Mouse (Mus musculus) layer of hippocampus, adult 11-12 months (tissue): ENCODE data around the gene Cd34.

Source experiments
- DNase-seq: peaks from one replicate; pipeline ENCODE4 v3.0.0; 2022; ENCODE audit warnings: low spot score

Gene Cd34

DNA sequence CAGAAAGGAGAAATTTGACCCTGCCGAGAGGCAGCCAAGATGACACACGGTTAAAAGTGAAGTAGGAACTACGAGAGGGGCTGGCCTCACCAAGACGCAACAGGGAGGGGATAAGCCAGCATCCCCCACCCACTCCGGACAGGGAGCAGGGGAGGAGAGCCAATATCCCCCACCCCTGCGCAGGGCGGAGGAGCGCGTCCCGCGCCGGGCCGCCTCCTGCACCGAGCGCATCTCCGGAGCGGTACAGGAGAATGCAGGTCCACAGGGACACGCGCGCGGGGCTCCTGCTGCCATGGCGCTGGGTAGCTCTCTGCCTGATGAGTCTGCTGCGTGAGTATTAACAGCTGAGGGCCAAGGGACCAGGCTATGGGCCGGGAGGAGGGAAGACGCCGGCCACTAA, at the start of gene Cd34:
Cd34 (plus strand) TSS at position 105 of the 400 bp plus-strand sequence.
- DNase-seq, result peak; percentile 44

DNA sequence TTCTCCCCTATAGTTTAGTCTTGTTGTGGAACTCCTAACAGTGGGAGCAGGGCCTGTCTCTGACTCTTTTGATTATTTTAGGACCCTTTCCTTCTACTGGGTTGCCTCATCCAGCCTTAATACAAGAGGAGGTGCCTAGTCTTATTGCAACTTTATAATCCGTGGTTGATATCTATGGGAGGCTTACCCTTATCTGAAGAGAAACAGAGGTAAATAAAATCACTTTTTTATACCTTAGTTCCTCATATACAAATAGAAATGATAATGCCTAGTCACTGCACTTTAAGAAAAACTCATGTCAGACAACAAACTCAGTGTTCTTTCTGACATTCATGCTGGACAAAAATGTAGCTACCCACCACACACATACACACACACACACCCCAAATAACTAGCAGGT, 44.1 kb upstream of the Cd34 start:
- no peak for DNase-seq

DNA sequence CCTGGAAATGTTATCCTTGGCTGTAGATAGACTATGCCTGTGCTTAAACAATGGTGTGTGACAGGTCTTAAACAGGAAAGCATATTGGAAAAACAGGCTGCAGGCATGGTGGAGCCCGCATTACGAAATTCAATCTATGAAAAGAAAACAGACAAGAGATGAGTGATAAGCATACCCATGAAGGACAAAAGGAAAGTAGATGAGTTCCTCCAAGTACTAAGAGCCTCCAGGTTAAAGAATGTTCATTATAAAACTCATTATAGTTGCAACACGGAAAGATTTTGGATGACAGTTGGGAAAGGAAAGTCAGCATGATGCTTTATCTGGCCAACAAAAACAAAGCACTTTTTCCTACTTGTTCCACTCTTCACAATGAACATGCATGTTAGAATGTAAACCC, 43.3 kb upstream of the Cd34 start:
- no peak for DNase-seq

DNA sequence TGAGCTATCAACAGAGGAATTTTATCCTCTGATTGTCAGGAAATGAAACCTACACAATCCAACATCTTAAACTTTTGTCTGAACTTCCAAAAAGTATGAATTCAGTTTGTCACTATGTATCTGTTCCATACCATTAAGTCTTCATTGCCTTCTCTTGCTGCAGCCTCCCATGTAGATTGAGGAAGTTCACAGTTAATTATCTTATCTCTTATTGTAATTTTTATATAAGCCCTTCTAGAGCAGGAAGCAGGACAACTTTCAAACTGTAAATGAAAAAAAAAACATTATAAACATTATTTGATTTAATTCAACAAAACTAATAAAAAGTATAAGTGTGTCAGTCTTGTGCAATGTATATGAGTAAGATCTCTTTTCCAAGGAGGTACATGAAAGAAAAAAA, 37.5 kb upstream of the Cd34 start:
- DNase-seq, result no peak

DNA sequence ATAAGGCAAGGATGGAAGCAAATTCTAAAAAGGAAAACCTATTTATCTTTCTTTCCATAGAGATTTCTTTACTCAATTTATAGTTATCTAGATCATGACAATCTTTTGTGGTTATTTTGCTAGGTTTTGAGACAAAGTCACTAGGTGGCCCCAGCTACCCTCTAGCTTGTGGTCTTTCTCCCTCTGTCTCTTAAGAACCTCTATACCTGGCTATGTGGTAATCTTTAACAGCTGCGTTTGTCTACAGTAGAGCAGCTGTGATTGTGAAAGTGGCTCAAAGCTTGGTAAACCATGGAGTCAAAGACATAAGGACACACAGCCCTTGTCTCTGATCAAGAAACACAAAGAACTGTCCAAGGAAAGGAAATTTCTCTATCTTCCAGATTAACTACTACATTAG, 36.8 kb upstream of the Cd34 start:
- no peak for DNase-seq

DNA sequence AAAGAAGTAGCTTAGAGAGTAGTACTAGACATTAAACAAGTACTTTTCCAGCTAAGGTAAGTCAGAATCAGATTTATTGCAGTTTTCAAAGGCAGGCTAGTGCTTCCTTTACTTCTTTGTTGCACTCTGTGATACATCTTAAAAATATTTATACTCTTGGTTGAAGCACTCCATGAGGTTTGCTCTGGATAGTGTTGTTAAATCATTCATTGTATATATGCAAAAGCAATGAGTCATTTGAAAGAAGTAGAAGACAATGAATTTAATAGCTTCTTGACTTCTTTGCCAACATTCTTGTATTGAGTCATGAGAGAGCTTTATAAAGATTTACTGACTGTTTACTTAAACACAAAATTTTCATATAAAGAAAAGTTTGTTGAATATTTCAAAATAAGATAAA, 29.7 kb upstream of the Cd34 start:
- DNase-seq, result no peak

DNA sequence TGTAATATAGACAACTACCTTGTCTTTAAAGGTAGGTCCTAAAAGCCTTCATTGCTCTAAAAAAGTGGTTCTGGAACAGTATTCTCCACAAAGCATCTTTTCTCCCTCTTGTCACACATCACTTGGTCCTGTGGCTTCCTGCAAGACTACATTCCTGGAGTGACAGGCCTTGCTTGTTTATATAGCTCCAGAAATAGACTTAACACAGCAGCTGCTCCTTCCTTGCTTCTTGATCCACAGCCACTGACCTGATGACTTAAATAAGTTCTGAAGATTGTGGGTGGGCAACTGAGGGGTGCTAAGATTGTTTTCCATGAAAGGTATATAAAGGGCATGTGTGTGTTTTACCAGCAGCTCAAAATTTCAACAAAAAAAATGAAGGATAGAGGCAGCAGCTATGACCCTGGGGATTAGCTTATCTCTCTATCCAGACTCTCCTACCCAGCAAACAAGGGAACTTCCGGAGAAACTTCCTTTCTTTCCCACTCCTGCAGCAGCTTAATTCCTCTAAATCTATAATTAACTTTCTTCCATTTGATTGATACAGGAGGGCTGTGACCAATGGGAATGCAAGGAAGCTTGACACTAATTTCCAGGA, 12.8 kb upstream of the Cd34 start:
- DNase-seq, result no peak

DNA sequence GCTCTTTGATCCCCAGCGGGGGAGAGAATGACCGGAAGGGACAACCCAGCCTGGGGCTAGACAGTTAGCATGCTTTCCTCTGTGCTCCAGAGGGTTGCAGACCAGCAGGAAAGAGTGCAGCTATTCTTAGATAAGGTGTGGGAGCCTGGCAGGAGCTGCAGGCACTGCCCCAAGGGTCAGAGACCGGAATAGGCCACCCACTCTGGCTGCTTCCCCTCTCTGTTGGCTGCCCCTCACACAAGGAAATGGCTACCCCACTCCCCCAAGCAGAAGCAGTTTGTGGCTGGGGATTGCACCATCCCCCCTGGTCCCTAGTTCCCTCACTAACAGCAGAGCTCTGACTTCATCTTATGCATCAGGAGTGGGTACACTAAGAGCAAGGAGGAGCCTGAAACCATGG, 10.7 kb upstream of the Cd34 start:
- DNase-seq, result peak; percentile 34

DNA sequence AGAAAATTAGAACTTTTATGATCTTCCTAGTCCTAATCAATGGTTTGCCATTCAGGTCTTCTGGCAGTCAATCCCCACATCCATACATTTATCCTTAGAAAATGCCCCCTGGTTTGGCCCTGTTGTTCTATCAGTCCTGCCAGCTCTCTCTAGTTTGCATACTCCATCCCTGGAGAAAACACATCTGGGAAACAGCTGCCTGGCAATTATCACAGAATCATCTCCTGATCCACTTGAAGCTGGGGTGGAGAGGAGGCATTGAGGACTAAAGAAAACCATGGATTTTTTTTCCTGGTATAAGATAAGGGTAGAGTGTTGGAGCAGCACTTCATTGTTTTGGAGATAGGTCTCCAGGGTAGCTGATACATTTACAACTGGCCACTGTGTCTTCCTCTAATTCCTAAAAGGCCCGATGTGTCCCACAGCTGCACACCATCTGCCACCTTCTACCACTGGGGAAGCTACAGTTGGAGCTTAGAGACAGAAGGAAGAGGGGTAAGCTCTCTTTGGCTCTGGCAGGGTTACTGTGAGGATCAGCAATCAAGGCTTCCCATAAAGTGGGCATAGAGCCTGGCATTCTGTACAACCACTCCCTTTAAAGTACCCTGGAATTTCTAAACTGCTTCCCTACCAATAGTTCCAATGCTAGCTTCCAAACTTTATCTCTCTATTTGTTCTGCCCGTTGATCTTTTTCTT, 9.2 kb upstream of the Cd34 start:
- DNase-seq, result no peak

DNA sequence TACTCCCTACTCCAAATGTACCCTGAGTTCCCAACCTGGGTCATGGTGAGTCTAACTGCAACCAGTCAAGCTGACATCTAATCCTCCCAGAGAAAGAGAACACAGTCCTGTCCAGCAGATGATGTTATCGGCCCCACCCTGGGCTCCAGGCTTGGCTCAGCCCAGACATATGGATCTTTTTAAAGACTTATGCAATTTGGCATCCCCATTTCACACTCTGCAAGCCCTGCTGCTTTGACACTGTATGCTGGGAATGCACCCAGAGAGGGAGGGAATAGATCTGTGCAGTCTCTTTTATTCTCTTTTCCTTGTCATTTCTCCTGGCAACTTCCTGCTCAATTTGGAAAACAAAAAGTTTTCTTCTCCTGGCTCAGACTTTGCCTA, 8.7 kb upstream of the Cd34 start:
- DNase-seq, result no peak

DNA sequence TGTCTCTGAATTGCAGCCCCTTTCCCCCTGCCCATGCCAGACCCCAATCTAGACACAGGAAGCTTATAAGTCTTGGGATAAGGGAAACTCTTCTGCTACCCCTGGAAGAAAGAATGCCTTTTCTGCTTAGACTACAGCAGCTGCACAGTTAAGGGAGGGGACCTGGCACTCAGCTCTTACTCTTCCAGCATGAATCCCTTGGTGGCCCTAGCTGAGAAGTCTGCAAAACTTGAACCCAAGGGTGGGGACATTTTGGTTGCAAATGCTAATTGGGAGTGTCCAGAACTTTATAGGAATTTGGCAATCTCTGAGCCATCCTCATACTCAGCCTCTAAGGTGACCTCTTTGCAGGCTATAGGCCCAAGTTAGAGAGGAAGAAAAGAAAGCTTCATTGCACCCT, 7.9 kb upstream of the Cd34 start:
- no peak for DNase-seq

DNA sequence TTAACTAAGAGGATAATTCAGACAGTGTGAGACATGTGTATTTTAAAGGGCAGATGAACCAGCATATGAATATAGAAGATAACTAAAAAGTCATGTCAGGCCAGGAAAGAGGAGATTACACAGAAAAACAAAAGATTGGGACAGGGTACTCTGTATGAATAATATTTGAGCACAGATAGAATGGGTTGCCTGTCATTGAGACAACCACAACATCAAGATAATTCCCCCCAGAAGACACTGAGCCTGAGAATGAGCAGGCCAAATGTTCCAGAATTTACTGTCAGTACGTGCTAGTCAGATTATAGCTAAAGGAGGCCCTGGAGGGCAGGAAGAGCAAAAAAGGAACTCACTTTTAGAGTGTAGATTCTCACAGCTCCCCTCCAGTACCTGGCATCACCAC, 3.3 kb upstream of the Cd34 start:
- DNase-seq, result no peak

DNA sequence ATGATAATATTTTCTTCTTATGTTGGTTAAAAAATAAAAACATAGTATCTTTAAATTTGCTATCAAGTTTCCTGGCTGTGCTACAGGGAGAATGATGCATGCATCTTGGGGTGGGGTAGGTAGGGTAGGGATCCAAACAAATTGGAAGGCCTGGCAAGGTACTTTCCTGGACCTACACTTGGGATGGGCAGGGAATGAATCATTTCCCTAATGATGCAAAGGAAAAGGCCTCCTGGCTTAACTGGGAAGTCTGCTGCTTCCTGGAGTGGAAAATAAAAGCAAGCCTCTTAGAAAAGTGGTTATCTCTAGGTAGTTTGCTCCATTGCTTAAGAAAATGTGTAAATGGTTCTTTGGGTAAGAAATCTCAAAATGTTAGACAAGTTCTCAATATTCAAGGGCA, 2.9 kb downstream of the Cd34 start:
- no peak for DNase-seq

DNA sequence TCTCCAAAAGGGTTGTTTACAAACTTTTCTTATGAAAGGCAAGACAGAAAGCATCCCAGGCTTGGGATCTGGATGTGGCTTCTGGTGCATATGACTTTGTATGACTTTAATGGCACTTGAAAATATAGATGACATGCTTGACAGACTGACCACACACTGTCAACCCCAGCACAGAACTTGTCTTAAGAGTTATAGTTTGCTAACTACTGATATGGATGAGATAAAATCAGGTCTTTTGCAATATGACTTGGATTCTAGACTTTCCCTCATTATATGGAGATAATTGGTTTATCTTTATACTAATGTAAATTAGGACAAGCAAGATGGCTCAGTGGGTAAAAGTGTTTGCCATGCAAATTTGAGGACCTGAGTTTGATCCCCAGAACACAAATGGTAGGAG, 4.3 kb downstream of the Cd34 start:
- DNase-seq, result no peak

DNA sequence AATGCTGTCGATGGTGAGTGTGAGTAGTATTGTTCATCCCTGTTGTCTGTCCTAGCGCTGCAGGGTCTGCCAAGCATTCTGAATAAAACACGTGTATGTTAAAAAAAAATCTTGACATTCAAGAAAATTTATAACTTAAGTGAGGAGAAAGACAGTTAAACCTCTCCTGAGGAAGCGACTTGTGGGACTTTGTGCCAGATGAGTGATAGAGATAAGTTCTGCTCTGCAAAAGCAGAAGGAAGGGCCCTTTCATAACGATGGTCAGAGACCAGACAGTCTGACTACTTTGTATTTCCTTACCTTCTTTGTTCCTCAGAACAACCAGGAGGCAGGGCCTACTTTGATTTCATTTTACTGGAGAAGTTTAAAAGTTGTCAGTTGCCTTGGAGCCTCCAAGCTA, 4.9 kb downstream of the Cd34 start:
- DNase-seq, result no peak

DNA sequence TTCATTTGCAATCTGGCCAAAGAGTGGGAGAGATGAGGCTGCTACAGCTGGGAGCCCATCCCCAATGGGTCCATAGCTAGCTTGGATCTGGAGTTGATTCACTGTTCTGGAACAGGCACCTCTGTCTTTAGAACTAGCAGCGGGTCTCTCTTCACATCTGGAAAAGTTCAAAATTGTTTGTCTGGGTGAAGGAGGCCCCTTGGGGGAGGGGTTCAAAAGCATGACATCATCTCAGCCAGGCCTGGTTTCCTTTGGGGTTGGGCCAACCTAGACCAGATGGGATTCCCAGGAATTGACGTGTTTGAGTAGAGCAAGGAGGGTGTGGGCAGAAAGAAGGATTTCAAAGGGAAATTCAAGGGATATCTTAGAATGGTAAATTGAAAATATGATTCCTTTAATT, 6.8 kb downstream of the Cd34 start:
- DNase-seq, result no peak

DNA sequence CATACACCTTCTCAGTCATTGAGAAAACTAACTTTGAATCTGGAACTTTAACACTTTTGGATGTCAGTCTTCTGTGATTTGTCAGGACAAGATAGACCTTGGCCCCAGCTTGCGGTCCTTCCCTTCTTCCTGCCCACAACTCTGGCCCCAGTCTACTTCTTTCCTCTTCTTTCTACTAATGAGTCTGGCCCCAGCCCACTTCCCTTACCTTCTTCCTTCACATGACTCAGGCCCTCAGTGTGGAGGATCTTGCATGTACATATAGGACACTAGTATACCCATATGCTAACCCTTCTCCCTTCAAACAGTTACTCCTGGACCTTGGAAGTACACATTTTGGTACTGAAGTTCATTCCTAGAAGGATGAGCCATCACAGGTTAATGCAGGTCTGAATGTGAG, 7.8 kb downstream of the Cd34 start:
- no peak for DNase-seq

DNA sequence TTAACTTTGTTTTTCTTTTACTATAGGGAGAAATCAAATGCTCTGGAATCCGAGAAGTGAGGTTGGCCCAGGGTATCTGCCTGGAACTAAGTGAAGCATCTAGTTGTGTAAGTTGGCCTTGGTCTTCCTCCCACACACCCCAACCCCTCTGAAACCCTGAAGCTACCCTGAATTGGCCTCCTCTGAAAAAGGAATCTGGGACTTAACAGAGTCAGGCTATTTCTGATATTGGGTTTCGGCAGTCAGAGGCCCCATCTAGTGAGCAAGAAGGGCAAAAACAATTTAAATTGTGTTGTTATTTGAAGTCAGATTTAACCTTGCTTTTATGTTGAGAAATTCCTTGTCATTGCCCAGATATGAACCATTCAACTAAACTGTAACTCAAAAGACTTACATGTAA, 12.3 kb downstream of the Cd34 start:
- peak; percentile 50 for DNase-seq

DNA sequence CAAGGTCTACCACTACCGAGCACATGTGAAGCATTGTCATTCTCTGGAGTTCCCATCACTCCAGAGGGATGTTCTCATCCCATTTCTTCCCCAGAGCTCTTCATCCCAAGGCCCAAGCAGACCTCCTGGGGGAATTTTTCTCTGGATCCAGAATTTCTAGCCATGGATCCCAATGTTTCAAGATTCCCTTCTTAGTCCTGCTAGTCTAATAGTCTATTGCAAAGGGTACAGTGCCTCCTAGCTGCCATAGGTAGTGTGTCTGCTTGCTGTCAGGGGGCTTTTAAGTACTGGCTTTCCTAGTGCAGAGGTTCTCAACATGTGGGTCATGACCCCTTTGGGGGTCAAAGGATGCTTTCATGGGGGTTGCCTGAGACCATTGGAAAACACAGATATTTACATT, 14.3 kb downstream of the Cd34 start:
- no peak for DNase-seq

DNA sequence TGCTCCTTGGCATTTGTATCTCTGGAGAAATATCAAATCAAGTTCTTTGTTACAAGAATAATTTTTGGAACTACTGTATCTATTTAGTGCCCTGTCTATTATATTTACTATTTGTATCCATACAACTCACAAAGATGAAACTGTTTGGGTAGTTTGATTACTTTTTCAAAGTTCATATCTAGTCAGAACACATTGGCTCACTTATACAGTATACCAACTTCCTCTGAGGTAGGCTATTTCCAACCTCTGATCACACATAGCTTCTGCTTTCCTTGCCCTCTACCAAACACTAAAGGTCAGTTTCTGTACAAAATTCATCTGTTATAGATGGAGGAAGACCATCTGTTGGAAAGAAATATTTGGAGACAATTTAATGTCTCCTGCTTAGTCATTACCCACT, 16.1 kb downstream of the Cd34 start:
- no peak for DNase-seq

DNA sequence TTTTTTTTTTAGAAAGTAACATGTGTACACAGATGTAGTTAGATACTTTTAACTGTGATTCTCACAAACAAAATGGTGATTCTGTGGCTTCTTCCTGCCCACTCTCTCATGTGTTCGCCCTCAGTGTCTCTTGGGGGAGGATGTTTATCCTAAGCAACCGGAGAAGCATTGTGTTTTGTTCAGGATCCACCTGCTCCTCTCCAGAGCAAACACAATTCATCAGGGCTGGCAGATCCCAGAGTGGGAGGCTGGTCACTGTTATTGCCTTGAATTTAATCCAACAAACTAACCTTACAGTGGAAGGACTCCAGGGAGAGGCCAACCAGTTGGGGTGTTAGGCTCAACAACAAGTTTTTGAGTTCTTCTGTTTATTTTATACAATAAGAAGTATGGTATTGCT, 17.1 kb downstream of the Cd34 start:
- DNase-seq, result no peak

DNA sequence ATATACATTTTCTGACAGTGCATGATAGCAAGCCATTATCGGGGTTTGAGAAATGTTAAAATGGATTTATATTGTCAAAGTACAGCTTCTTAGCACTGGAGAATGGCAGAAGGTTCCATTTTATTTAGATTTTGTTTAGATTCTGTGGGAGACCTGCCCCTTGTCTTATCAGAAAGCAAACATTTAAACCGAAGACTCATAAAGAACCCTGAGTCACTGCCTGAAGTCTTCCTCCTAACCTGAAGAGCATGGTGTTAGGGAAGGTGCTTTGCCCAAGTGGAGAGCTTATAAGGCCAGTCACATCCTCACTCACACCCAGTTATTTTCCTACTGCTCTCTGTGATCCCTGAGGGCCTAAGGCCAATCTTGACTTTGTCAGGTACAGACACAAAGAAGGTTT, 18.4 kb downstream of the Cd34 start:
- DNase-seq, result no peak

DNA sequence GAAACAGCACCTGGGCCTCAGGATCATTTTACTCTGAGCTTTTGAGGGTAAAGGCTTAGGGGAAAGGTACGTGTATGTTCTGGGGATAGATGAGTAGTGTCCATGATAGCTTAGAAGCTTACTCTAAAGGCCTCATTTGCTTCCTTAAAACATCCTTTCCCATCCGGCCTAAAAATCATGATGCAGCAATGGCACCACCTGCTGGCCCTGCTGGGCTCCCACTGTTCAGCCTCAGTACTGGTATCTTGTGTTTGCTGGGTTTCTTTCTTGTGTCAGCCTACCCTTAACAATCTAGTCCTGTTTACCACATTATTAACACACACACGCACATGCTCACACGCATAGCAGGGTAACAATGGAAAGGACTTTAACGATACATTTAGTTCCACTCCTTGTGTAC, 23.6 kb downstream of the Cd34 start:
- DNase-seq, result peak; percentile 84

DNA sequence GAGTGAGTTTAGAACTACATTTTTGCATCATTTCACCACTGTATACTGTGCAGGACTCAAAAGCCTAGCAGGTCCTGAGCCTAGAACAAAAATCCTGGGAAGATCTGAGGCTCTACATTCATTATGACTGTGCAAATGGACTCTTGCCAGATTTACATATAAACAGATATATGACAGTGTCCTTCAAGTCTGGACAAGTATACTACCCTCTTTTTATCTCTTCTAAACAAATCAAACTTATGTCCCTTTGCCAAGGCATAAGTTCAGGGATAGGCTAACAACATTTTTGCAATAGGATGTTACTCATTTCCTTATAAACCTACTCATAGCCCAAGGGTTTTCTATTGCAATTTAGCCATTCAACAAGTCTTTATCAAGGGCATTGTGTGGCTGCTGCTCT, 24.1 kb downstream of the Cd34 start:
- no peak for DNase-seq
